Comparison of ENCODE assay signal across 13 mouse cellular contexts in genomic region chr5:35118418-35118817, GRCm38 (mm10). TPM values are rescaled to one million over a fixed set of nuclear protein-coding genes. Genes with fewer than 3 reads are reported as not detected.
DNase-seq lines count a peak whose midpoint lies in the region; ATAC-seq and TF ChIP-seq lines count a peak whose summit lies in the region.
"Had no signal": no experiment of that assay in that cellular context is flagged by ENCODE, and none has a peak within 500 bp of the region (broad histone marks: within the 10 kb centered on the region; RNA-seq: fewer than 3 reads in every experiment).

No protein-coding gene starts in this region.

- no peak overlapping the region for H3K9ac ChIP-seq in forebrain, embryonic 15.5 days (replicated peaks)
- H3K9ac ChIP-seq in forebrain, postnatal 0 days: no peak overlapping the region
- H3K9ac ChIP-seq: liver, embryonic 12.5 days had no signal

- no peaks in the 10 kb centered on the region for H3K36me3 ChIP-seq in forebrain, embryonic 15.5 days
- no peaks in the 10 kb centered on the region for H3K36me3 ChIP-seq in forebrain, postnatal 0 days (ENCODE audit: insufficient read depth)
- H3K36me3 ChIP-seq: liver, embryonic 12.5 days had no signal

- 80% methylated on average over 2 of the region's 2 CpGs for WGBS in forebrain, embryonic 15.5 days
- WGBS in forebrain, postnatal 0 days: 72% methylated on average over 2 of the region's 2 CpGs

- H3K27me3 ChIP-seq in forebrain, embryonic 15.5 days: no peaks in the 10 kb centered on the region
- H3K27me3 ChIP-seq in forebrain, postnatal 0 days (ENCODE audit: insufficient read depth, low read length): no peaks in the 10 kb centered on the region

- ATAC-seq in forebrain, embryonic 15.5 days (replicated peaks): peak; percentile 43
- ATAC-seq in forebrain, postnatal 0 days: no peak
- no peak for ATAC-seq in granulocyte monocyte progenitor cell, adult 5-6 weeks (replicated peaks; ENCODE audit: poor library complexity, severe bottlenecking)
- ATAC-seq: inflammation-experienced regulatory T-cells, adult 6 months; liver, embryonic 12.5 days had no signal

- DNase-seq in forebrain, postnatal 0 days: no peak
- peak; percentile 6 for DNase-seq in lung, postnatal 25 days (ENCODE audit: low spot score)
- DNase-seq in lung, postnatal 4 days: no peak
- peak; percentile 55 for DNase-seq in adrenal gland, postnatal 25 days
- DNase-seq in cerebellum, postnatal 14 days: peak; percentile 68 to 80
- DNase-seq in urinary bladder, postnatal 25 days (ENCODE audit: low spot score): no peak

- TF ChIP-seq CTCF in forebrain, postnatal 0 days (IDR thresholded peaks at IDR 0.05; ENCODE audit: low read depth): no peak

- H3K9me3 ChIP-seq in forebrain, embryonic 15.5 days: no peaks in the 10 kb centered on the region
- no peaks in the 10 kb centered on the region for H3K9me3 ChIP-seq in forebrain, postnatal 0 days (ENCODE audit: low read length)
- H3K9me3 ChIP-seq: liver, embryonic 12.5 days had no signal

- H3K4me2 ChIP-seq in forebrain, embryonic 15.5 days (replicated peaks): no peak overlapping the region
- no peak overlapping the region for H3K4me2 ChIP-seq in forebrain, postnatal 0 days (ENCODE audit: low read depth)
- H3K4me2 ChIP-seq: heart, embryonic 11.5 days; liver, embryonic 12.5 days had no signal

- no peak overlapping the region for H3K4me3 ChIP-seq in forebrain, embryonic 15.5 days
- no peak overlapping the region for H3K4me3 ChIP-seq in forebrain, postnatal 0 days (ENCODE audit: low read depth, low read length)
- H3K4me3 ChIP-seq: liver, embryonic 12.5 days had no signal

- H3K27ac ChIP-seq in forebrain, embryonic 15.5 days (replicated peaks): peak overlapping the region; percentile 40; the same call in 1 of the 2 replicates
- no peak overlapping the region for H3K27ac ChIP-seq in forebrain, postnatal 0 days (ENCODE audit: low read depth, low read length)
- H3K27ac ChIP-seq: kidney, postnatal 0 days; liver, embryonic 12.5 days; macrophage had no signal

- peaks cover 29% of the 10 kb centered on the region for H3K4me1 ChIP-seq in forebrain, embryonic 15.5 days
- H3K4me1 ChIP-seq in forebrain, postnatal 0 days (ENCODE audit: insufficient read depth): no peaks in the 10 kb centered on the region

RNA-seq across cellular contexts. Expression of gene Lrpap1, which starts 12.9 kb away (rescaled TPM):
- polyA plus RNA-seq in forebrain, embryonic 15.5 days (2015; fragmentation: Nextera tagmentation; extraction: Ambion mirVana): 146 and 152 TPM in 2 replicates
- 96.6 and 99.3 TPM in 2 replicates for total RNA-seq in forebrain, postnatal 0 days (2014; rRNA removed)
- 137 and 150 TPM in 2 replicates for polyA plus RNA-seq in forebrain, postnatal 0 days (2015; fragmentation: Nextera tagmentation; extraction: Ambion mirVana)
- 105 and 120 TPM in 2 replicates for total RNA-seq in adrenal gland, postnatal 25 days (2021)
- total RNA-seq in granulocyte monocyte progenitor cell, adult 5-6 weeks (2014; fragmentation: Nextera tagmentation): 38.0 and 71.5 TPM in 2 replicates
- total RNA-seq in granulocyte monocyte progenitor cell, adult 5-6 weeks (2017): 65.8 and 70.9 TPM in 2 replicates

Comparison
In these comparisons a context has a peak if more than half of its experiments do, and no peak if none do; other contexts are left out.
1. DNase-seq: peak in lung, postnatal 25 days (single experiment), adrenal gland, postnatal 25 days (single experiment) and cerebellum, postnatal 14 days (2 of 2); none in forebrain, postnatal 0 days (single experiment), lung, postnatal 4 days (0 of 2) and urinary bladder, postnatal 25 days (single experiment).